Mouse (Mus musculus): ENCODE data around the gene Emc8. TPM values are rescaled to one million over a fixed set of nuclear protein-coding genes. Genes with fewer than 3 reads are reported as not detected.
"Not testable (repeated sequence)": the region's sequence is repeated elsewhere in the genome, so short reads cannot be mapped to it uniquely, and the experiment has no call there.

The Emc8 gene
- polyA plus RNA-seq, 1 experiment, result 10.8 TPM

GRCm38 (mm10) chr8:120687786-120688185 is 19.4 kb upstream of the Emc8 start:
- peaks cover 8% of the 10 kb centered on the region for H3K4me1 ChIP-seq (ENCODE audit: control insufficient read depth)
- TF ChIP-seq TAL1 (IDR thresholded peaks at IDR 0.05; ENCODE audit: low read length) (no peak), GATA1 (IDR thresholded peaks at IDR 0.05; ENCODE audit: low read length) (no peak)
- H3K27me3 ChIP-seq (ENCODE audit: control insufficient read depth), result peaks cover under 1% of the 10 kb centered on the region; the same call in 1 of the 2 replicates
- H3K4me3 ChIP-seq (replicated peaks), result no peak overlapping the region
- no peaks in the 10 kb centered on the region for H3K36me3 ChIP-seq (ENCODE audit: control insufficient read depth)
- no peaks in the 10 kb centered on the region for H3K9me3 ChIP-seq (ENCODE audit: control insufficient read depth, low read length)

DNA sequence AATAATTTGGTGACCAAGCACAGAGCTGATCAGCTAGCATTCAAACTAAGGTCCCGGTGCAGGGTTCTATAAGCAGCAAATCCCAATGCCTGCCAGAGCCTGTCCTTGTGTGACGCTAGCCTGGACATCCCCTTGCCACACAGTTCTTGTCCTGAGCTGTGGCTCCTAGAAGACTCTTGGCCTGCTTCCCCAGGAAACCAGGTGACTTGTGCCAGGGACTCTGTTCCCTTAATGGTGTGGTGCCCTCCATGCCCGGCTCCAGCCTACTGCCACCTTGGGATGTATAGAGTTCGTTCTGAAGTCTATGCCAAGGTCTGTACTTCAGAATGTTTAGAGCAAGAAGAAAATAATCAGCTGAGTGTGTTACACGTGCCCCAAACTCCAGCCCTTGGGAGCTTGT is 18.2 kb upstream of the Emc8 start:
- no peaks in the 10 kb centered on the region for H3K36me3 ChIP-seq (ENCODE audit: control insufficient read depth)
- peaks cover 3% of the 10 kb centered on the region; the same call in 1 of the 2 replicates for H3K27me3 ChIP-seq (ENCODE audit: control insufficient read depth)
- no peak for TF ChIP-seq TAL1 (IDR thresholded peaks at IDR 0.05; ENCODE audit: low read length)
- TF ChIP-seq GATA1 (IDR thresholded peaks at IDR 0.05; ENCODE audit: low read length), result no peak
- no peak overlapping the region for H3K4me3 ChIP-seq (replicated peaks)
- H3K9me3 ChIP-seq (ENCODE audit: control insufficient read depth, low read length), result no peaks in the 10 kb centered on the region
- peaks cover 8% of the 10 kb centered on the region for H3K4me1 ChIP-seq (ENCODE audit: control insufficient read depth)

GRCm38 (mm10) chr8:120686051-120686450 is 17.7 kb upstream of the Emc8 start:
- H3K27me3 ChIP-seq (ENCODE audit: control insufficient read depth), result peaks cover 3% of the 10 kb centered on the region; the same call in 1 of the 2 replicates
- no peak for TF ChIP-seq GATA1 (IDR thresholded peaks at IDR 0.05; ENCODE audit: low read length)
- no peak for TF ChIP-seq TAL1 (IDR thresholded peaks at IDR 0.05; ENCODE audit: low read length)
- no peaks in the 10 kb centered on the region for H3K36me3 ChIP-seq (ENCODE audit: control insufficient read depth)
- no peak overlapping the region for H3K4me3 ChIP-seq (replicated peaks)
- no peaks in the 10 kb centered on the region for H3K9me3 ChIP-seq (ENCODE audit: control insufficient read depth, low read length)
- peaks cover 8% of the 10 kb centered on the region for H3K4me1 ChIP-seq (ENCODE audit: control insufficient read depth)

DNA sequence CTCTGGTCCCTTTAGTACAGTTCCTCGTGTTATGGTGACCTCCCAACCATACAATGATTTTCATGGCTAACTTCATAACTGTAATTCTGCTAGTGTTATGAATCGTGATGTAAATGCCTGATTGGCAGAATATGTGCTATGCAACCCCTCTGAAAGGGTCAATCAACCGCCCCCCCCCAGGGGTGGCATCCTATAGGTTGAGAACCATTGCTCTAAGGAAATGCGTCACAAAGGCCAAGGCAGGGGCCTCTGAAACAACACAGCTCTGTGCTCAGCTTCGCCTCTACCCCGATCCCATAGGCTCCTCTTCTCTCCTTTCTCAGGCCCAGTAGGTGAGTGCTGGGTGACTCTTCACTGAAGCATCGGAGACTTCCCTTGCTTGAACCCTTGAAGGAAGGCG is 17.2 kb upstream of the Emc8 start:
- peaks cover 8% of the 10 kb centered on the region for H3K4me1 ChIP-seq (ENCODE audit: control insufficient read depth)
- no peak overlapping the region for H3K4me3 ChIP-seq (replicated peaks)
- no peaks in the 10 kb centered on the region for H3K36me3 ChIP-seq (ENCODE audit: control insufficient read depth)
- TF ChIP-seq GATA1 (IDR thresholded peaks at IDR 0.05; ENCODE audit: low read length) (no peak), TAL1 (IDR thresholded peaks at IDR 0.05; ENCODE audit: low read length) (no peak)
- H3K27me3 ChIP-seq (ENCODE audit: control insufficient read depth), result peaks cover 3% of the 10 kb centered on the region; the same call in 1 of the 2 replicates
- H3K9me3 ChIP-seq (ENCODE audit: control insufficient read depth, low read length), result no peaks in the 10 kb centered on the region

- TF ChIP-seq GATA1 (IDR thresholded peaks at IDR 0.05; ENCODE audit: low read length), result no peak
- TF ChIP-seq TAL1 (IDR thresholded peaks at IDR 0.05; ENCODE audit: low read length), result no peak
- Histone ChIP-seq H3K27me3 (ENCODE audit: control insufficient read depth) (peaks cover 3% of the 10 kb centered on the region; the same call in 1 of the 2 replicates), H3K9me3 (ENCODE audit: control insufficient read depth, low read length) (no peaks in the 10 kb centered on the region), H3K36me3 (ENCODE audit: control insufficient read depth) (no peaks in the 10 kb centered on the region), H3K4me1 (ENCODE audit: control insufficient read depth) (peaks cover 12% of the 10 kb centered on the region), H3K4me3 (replicated peaks) (no peak overlapping the region)
Measured at GRCm38 (mm10) chr8:120685097-120685496, 16.7 kb upstream of the Emc8 start.

DNA sequence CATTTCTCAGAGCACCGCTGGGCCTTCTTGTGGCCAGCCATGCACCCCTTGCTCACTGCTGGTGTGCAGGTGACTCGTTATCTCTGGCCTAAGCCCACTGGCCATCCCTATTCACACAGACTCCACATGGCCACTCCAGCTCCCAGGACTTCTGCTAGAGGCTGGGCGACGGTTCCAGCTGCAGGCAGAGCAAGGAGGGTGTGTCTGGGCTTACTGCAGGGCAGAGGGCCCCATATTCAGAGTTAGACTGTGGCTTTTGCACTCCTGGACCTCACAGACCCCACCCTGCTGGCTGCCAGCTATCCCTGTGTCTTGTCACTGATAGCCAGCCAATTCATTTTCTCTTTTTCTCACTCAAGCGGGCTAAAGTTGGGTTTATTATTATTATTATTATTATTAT is 15.7 kb upstream of the Emc8 start:
- Histone ChIP-seq H3K4me3 (replicated peaks) (no peak overlapping the region), H3K4me1 (ENCODE audit: control insufficient read depth) (peaks cover 21% of the 10 kb centered on the region), H3K9me3 (ENCODE audit: control insufficient read depth, low read length) (no peaks in the 10 kb centered on the region), H3K36me3 (ENCODE audit: control insufficient read depth) (no peaks in the 10 kb centered on the region), H3K27me3 (ENCODE audit: control insufficient read depth) (peaks cover 5% of the 10 kb centered on the region; the same call in 1 of the 2 replicates)
- no peak for TF ChIP-seq GATA1 (IDR thresholded peaks at IDR 0.05; ENCODE audit: low read length)
- TF ChIP-seq TAL1 (IDR thresholded peaks at IDR 0.05; ENCODE audit: low read length), result no peak

DNA sequence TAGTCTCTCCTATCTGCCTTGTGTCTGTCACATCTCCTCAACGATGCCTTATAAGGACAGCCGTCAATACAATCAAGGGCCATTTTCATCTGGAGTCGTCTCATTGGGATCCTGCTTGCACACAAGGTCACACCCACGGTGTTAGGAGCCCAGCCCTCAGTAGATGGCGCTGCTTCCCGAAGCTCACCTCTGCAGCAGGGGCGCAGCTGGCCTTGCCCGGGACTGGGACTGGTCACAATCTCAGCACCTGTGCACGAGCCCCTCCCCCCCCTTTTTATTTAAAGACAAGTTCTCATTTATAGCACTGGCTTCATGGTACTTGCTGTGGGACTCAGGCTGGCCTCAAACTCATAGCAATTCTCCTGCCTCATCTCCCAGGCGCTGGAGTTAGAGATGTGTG is 15.2 kb upstream of the Emc8 start:
- Histone ChIP-seq H3K36me3 (ENCODE audit: control insufficient read depth) (no peaks in the 10 kb centered on the region), H3K27me3 (ENCODE audit: control insufficient read depth) (peaks cover 5% of the 10 kb centered on the region; the same call in 1 of the 2 replicates), H3K4me1 (ENCODE audit: control insufficient read depth) (peaks cover 21% of the 10 kb centered on the region), H3K4me3 (replicated peaks) (no peak overlapping the region), H3K9me3 (ENCODE audit: control insufficient read depth, low read length) (no peaks in the 10 kb centered on the region)
- no peak for TF ChIP-seq TAL1 (IDR thresholded peaks at IDR 0.05; ENCODE audit: low read length)

GRCm38 (mm10) chr8:120681113-120681512 is 12.7 kb upstream of the Emc8 start:
- H3K4me3 ChIP-seq (replicated peaks), result no peak overlapping the region
- H3K36me3 ChIP-seq (ENCODE audit: control insufficient read depth), result peaks cover 3% of the 10 kb centered on the region
- peaks cover 21% of the 10 kb centered on the region for H3K4me1 ChIP-seq (ENCODE audit: control insufficient read depth)
- no peaks in the 10 kb centered on the region for H3K9me3 ChIP-seq (ENCODE audit: control insufficient read depth, low read length)
- H3K27me3 ChIP-seq (ENCODE audit: control insufficient read depth), result peaks cover 5% of the 10 kb centered on the region; the same call in 1 of the 2 replicates
- TF ChIP-seq GATA1 (IDR thresholded peaks at IDR 0.05; ENCODE audit: low read length) (no peak), TAL1 (IDR thresholded peaks at IDR 0.05; ENCODE audit: low read length) (no peak)

- H3K27me3 ChIP-seq (ENCODE audit: control insufficient read depth); H3K9me3 ChIP-seq (ENCODE audit: control insufficient read depth, low read length): not testable (repeated sequence)
Measured at GRCm38 (mm10) chr8:120680405-120680804, 12.0 kb upstream of the Emc8 start.

More at GRCm38 (mm10) chr8:120680405-120680804, 12.0 kb upstream of the Emc8 start:
- H3K36me3 ChIP-seq (ENCODE audit: control insufficient read depth); H3K4me3 ChIP-seq (replicated peaks): not testable (repeated sequence)
- peaks cover 21% of the 10 kb centered on the region for H3K4me1 ChIP-seq (ENCODE audit: control insufficient read depth)
